Mouse (Mus musculus): ENCODE results near the gene Crybb1.

GRCm38 (mm10) chr5:112243539-112244274, 11.9 kb upstream of the Crybb1 start:
- TF ChIP-seq POLR2A (IDR thresholded peaks at IDR 0.05; ENCODE audit: insufficient read depth, low read length) (no peak), EP300 (IDR thresholded peaks at IDR 0.05; ENCODE audit: insufficient read depth, low read depth, low read length) (no peak), CTCF (IDR thresholded peaks at IDR 0.05; ENCODE audit: low read depth, low read length) (no peak)
